Mouse (Mus musculus) hindbrain, embryonic 15.5 days (tissue): ENCODE measurements around the gene Rhbdd3. TPM values are rescaled to one million over a fixed set of nuclear protein-coding genes. Genes with fewer than 3 reads are reported as not detected.

ENCODE experiments used
- ATAC-seq: fragments of 200-750 bp; cut with Nextera tagmentation; 2 replicates; pipeline ENCODE4 v1.8.0; 2017; ENCODE audit warnings: low read depth, moderate number of reproducible peaks, moderate TSS enrichment; ENCODE audit not compliant: low FRiP score
- H3K27ac ChIP-seq: fragments of 300-500 bp; sonication (generic); replicated peaks from 2 replicates; pipeline ENCODE4 v1.5.1; 2015; ENCODE audit warnings: mild to moderate bottlenecking, inconsistent platforms
- H3K27me3 ChIP-seq: fragments of 300-500 bp; sonication (generic); 2 replicates; pipeline ENCODE4 v1.6.1; 2015; ENCODE audit warnings: control low read depth, inconsistent platforms
- H3K36me3 ChIP-seq: fragments of 300-500 bp; sonication (generic); 2 replicates; pipeline ENCODE4 v1.6.1; 2015; ENCODE audit warnings: control low read depth, inconsistent platforms
- H3K4me1 ChIP-seq: fragments of 300-500 bp; sonication (generic); replicated peaks from 2 replicates; pipeline ENCODE4 v1.6.1; 2015; ENCODE audit warnings: control low read depth, inconsistent platforms
- H3K4me2 ChIP-seq: fragments of 300-500 bp; sonication (generic); 2 replicates; pipeline ENCODE4 v1.6.1; 2015; ENCODE audit warnings: moderate library complexity, mild to moderate bottlenecking, inconsistent platforms
- H3K4me3 ChIP-seq: fragments of 300-500 bp; sonication (generic); 2 replicates; pipeline ENCODE4 v1.5.1; 2015; ENCODE audit warnings: mild to moderate bottlenecking, inconsistent platforms
- H3K9ac ChIP-seq: fragments of 300-500 bp; sonication (generic); 2 replicates; pipeline ENCODE4 v1.6.1; 2015; ENCODE audit warnings: inconsistent platforms
- H3K9me3 ChIP-seq: fragments of 300-500 bp; sonication (generic); 2 replicates; pipeline ENCODE4 v1.6.1; 2016; ENCODE audit warnings: control low read depth, inconsistent platforms
- WGBS: fragments of 180-500 bp; shearing (Covaris S2); methylation state at CpG from one replicate; pipeline ENCODE4 v1.1.7; 2015; 5-methylcytosine and 5-hydroxymethylcytosine counted together
- polyA plus RNA-seq: library from polyadenylated mRNA; unstranded; fragments of >200 nt; fragmentation: Nextera tagmentation; extraction: Ambion mirVana; gene quantifications from 2 replicates; pipeline ENCODE4 v1.2.1, GENCODE M21; 2015

Rhbdd3 gene
- polyA plus RNA-seq, 1 experiment from 2014 or later: 44.3 TPM

DNA sequence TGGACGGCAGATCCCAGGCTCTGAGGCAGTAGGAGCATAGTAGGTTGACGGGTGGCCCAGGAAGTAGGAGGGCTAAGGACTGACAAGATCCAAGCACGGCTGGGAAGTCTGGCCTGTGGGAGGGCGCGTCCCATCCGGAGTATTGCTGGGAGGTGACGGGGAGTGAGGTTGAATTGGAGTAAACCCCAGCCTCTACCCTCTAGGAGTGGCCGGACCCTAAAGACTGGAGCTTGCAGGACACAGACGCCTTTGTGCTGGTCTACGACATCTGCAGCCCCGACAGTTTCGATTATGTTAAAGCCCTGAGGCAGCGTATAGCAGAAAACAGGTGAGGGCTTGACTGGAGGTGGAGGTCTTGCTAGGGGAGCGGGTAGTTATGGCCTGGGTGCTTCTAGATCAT is 39.5 kb upstream of the Rhbdd3 start:
- Histone ChIP-seq H3K4me2 (no peak overlapping the region), H3K27me3 (peaks cover 74% of the 10 kb centered on the region), H3K9me3 (no peaks in the 10 kb centered on the region), H3K9ac (no peak overlapping the region), H3K4me1 (peaks cover 56% of the 10 kb centered on the region), H3K36me3 (no peaks in the 10 kb centered on the region; the same call in 1 of the 2 replicates), H3K27ac (no peak overlapping the region), H3K4me3 (no peak overlapping the region)
- no peak for ATAC-seq
- WGBS: 28% methylated on average over 14 of the region's 14 CpGs

DNA sequence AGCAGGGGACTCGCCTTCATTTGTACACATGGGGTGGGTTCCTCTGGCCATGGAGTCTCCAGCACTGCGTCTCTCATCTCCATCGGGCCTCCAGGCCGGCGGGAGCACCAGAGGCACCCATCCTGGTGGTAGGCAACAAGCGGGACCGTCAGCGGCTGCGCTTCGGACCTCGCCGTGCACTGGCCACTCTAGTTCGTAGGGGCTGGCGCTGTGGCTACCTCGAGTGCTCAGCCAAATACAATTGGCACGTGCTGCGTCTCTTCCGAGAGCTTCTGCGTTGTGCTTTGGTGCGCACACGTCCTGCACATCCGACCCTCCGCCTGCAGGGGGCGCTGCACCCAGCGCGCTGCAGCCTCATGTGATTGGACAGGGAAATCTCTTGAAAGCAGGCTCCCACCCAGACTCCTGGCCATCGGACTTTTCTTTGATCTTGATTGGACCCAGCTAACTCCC is 39.0 kb upstream of the Rhbdd3 start:
- ATAC-seq: no peak
- H3K27me3 ChIP-seq: peaks cover 75% of the 10 kb centered on the region
- WGBS: 11% methylated on average over 27 of the region's 27 CpGs
- H3K9me3 ChIP-seq: no peaks in the 10 kb centered on the region
- no peak overlapping the region for H3K27ac ChIP-seq
- H3K36me3 ChIP-seq: no peaks in the 10 kb centered on the region; the same call in 1 of the 2 replicates
- H3K4me3 ChIP-seq: no peak overlapping the region
- H3K9ac ChIP-seq: no peak overlapping the region
- no peak overlapping the region for H3K4me2 ChIP-seq
- H3K4me1 ChIP-seq: peaks cover 61% of the 10 kb centered on the region

DNA sequence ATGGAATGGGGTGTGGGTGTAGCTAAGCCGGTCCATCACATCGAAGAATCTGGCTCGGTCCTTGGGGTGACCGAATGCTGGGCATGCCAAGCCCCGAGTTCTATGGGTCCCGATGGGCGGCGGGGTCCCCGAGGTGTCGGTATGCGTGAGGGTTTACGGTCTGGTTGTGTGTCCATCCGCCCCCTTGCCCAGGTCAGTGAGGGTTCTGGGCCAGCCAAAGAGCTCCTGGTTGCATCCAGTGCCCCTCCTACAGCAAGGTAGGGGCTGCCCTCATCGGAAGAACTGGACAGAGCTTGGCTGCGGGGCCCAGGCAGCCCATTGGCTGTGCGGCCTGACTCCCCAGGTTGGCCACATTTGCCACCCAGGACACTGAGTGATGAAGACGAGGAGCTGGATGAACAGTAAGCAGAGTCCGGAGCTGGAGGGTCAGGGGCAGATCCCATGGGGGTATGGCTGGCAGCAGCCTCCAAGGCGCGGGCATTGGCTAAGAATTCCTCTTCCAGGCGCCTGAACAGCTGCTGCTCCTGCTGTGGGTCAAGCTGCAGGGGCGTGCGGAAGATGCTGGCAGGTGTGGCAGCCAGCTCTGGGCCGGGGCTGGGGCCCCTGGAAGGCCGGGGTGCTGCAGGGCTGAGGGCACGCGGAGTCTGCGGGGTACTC is 37.8 kb upstream of the Rhbdd3 start:
- ATAC-seq: no peak
- Histone ChIP-seq H3K4me2 (peak overlapping the region; percentile 52), H3K27ac (no peak overlapping the region), H3K9me3 (no peaks in the 10 kb centered on the region), H3K9ac (no peak overlapping the region), H3K36me3 (no peaks in the 10 kb centered on the region; the same call in 1 of the 2 replicates), H3K4me3 (peak overlapping the region; percentile 28; the same call in 1 of the 2 replicates), H3K4me1 (peaks cover 62% of the 10 kb centered on the region), H3K27me3 (peaks cover 69% of the 10 kb centered on the region)
- 54% methylated on average over 27 of the region's 28 CpGs for WGBS

DNA sequence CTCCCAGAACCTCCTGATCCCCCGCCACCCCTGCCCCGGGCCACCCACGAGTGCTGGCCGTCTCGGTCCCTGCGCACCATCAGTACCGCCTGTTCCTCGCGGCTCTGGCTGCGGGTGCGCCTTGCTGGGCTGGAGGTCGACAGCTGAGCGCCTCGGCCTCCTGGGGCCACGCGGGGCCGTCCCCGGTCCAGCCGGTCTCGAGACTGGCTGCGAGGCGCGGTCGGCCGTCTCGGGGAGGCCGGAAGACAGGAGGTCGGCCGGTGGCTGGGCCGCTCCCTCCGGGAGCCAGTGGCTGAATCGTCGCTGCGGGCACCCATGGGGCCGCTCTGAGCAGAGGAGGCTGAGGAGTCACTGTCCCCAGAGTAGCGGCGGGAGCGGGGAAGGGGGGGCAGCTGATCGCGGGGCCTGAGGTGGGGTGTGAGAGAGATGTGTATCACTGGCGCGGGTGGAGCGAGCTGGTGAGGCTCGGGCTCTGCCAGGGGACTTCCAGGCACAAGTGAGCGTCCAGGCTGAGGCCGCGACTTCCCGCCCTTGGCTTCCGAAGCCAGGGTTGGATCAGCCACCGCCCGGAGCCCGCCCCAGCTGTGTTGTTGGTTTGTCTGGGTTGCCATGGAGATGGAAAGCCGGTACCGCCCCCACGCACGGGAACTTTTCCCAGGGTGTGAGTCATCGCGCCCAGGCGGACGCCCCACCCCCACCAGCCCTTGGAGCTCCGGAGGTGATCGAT is 37.1 kb upstream of the Rhbdd3 start:
- H3K4me3 ChIP-seq: peak overlapping the region; percentile 28
- H3K9me3 ChIP-seq: no peaks in the 10 kb centered on the region
- no peak overlapping the region for H3K27ac ChIP-seq
- ATAC-seq: no peak
- H3K4me2 ChIP-seq: peak overlapping the region; percentile 52
- H3K9ac ChIP-seq: 0 out of 2 replicates have a peak overlapping the region, but pooled peaks have one; percentile 10
- H3K36me3 ChIP-seq: no peaks in the 10 kb centered on the region; the same call in 1 of the 2 replicates
- peaks cover 64% of the 10 kb centered on the region for H3K27me3 ChIP-seq
- 4% methylated on average over 57 of the region's 62 CpGs for WGBS
- H3K4me1 ChIP-seq: peaks cover 57% of the 10 kb centered on the region

DNA sequence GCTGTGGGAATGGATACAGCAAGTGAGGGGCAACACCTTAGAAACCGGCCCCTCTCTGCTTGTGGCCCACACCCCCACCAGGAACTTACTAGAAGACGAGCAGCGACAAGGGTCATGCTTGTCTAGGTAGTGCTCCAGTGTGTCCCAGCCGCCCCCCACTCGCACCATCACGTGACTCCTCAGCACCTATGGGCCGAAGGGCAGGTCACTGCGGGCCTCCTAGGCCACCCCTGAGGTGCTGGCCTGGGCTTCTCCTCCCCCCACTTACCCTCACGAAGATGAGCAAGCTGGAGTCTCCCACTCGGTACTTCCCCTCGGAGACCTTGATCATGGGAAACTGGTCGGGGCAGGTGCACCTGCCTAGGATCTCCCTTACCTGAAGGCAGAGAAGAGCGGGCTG is 36.4 kb upstream of the Rhbdd3 start:
- Histone ChIP-seq H3K9me3 (no peaks in the 10 kb centered on the region), H3K4me3 (peak overlapping the region; percentile 28), H3K4me2 (peak overlapping the region; percentile 52), H3K36me3 (no peaks in the 10 kb centered on the region; the same call in 1 of the 2 replicates), H3K27ac (no peak overlapping the region), H3K9ac (no peak overlapping the region), H3K27me3 (peaks cover 57% of the 10 kb centered on the region), H3K4me1 (peaks cover 57% of the 10 kb centered on the region)
- WGBS: 20% methylated on average over 13 of the region's 13 CpGs
- ATAC-seq: no peak

DNA sequence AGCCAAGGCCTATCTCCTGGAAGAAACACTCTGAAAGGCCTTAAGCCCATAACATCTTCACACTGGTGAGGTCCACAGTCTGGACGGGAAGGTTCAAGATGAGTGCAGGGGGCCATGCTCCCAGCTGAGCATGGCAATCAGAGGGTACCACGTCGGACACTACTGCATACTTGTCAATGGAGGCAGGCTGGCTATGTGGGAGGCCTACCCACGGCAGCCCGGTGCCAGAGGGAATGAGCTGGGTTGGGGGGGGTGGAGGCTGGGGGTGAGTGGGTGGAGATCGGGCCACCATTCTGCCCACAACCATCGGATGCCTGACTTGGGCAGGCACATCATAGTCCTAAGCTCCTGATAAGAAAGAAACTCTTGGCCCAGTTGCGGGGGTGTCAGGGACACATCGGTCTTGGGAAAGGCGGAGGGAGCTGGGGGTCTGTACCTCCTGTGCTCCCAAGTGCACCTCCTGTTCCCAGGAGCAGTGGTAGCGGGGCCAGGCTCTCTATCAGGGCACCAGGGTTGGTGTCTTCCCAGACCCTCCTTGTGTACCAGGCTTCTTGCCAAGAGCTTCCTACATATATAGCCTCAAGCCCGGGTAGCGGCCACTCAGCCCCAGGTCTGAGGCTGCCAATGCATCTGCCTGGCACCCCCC is 35.7 kb upstream of the Rhbdd3 start:
- WGBS: 67% methylated on average over 13 of the region's 13 CpGs
- Histone ChIP-seq H3K27me3 (peaks cover 53% of the 10 kb centered on the region), H3K4me2 (peak overlapping the region; percentile 99; the same call in 1 of the 2 replicates), H3K9ac (no peak overlapping the region), H3K9me3 (no peaks in the 10 kb centered on the region), H3K27ac (no peak overlapping the region), H3K36me3 (peaks cover 2% of the 10 kb centered on the region), H3K4me1 (peaks cover 53% of the 10 kb centered on the region), H3K4me3 (peak overlapping the region; percentile 97)
- ATAC-seq: no peak

DNA sequence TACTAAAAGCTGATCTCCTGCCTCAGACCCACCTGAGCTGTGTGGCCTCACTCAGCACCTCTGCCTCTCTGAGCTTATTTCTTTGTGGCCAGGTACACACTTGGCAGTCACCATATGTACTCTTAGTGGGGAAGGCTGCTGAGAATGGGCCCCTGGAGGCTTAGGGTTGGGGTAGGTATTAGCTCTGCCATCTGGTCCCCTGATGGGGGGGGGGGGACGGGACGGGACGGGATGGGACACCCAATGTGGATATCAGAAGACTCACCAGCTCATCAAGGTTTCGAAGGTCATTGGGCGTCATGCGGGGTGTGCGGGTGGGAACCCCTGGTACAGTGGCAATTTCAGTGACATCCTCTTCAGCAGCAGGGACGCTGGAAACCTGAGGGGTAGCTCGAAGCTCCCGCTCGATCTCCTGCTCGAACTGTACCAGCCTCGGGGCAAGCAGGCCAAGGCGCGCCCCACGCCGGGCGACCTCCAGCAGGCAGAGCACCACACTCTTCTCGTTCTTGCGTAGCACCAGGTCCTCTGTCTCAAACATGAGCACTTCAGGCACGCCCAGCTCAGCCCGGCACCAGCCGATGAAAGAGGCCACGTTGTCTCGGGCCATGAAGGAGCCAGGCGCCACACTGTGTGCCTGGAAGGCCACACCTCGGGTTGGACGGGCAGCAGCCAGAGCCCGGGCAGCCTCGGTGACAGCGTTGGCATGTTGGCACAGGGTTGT is 35.0 kb upstream of the Rhbdd3 start:
- H3K27me3 ChIP-seq: peaks cover 53% of the 10 kb centered on the region
- peak overlapping the region; percentile 97 for H3K4me3 ChIP-seq
- H3K4me2 ChIP-seq: peak overlapping the region; percentile 99
- peak overlapping the region; percentile 81 for H3K9ac ChIP-seq
- no peaks in the 10 kb centered on the region for H3K9me3 ChIP-seq
- H3K36me3 ChIP-seq: peaks cover 10% of the 10 kb centered on the region
- H3K27ac ChIP-seq: no peak overlapping the region
- 44% methylated on average over 31 of the region's 31 CpGs for WGBS
- 0 out of 2 replicates have a peak, but pooled peaks have one; percentile 1 for ATAC-seq
- peaks cover 48% of the 10 kb centered on the region for H3K4me1 ChIP-seq

DNA sequence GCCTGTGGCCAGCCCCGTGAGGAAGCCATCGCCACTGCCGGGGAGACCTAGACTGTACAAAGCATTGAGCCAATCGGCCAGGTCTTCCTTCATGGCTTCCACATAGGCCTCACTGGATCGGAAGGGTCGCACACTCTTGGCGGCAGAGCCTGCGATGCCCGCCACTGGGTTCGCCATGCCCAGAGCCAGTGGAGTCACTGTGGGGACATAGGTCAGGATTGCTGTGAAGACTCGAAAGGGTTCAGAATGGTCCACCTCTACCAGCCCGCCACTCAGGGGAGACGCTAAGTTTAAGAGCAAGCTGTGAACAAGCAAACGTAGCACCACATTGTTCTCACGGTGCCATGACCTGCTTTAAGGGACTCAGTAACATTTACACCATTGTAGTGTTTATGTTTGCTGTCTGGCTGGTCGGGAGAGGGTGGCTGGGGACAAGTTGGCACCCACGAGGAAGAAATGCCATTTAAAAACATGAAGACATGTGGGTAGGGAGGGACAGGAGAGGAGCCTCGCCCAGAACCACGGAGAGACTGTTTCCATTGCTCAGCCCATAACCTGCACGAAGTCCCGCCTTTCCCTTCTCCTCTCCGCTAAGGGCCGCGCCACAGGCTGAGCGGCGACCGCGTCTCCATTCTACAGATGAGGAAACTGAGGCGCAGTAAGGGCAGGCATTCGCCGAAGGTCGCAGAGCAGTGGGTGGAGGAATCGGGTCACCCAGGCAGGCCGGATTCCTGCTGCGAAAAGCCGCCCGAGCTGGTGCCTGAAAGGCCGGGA is 34.3 kb upstream of the Rhbdd3 start:
- peak; percentile 1; the same call in 1 of the 2 replicates for ATAC-seq
- Histone ChIP-seq H3K9ac (peak overlapping the region; percentile 81), H3K4me1 (peaks cover 48% of the 10 kb centered on the region), H3K4me2 (peak overlapping the region; percentile 99), H3K27ac (no peak overlapping the region), H3K9me3 (no peaks in the 10 kb centered on the region), H3K4me3 (peak overlapping the region; percentile 97), H3K36me3 (peaks cover 17% of the 10 kb centered on the region), H3K27me3 (peaks cover 45% of the 10 kb centered on the region)
- 10% methylated on average over 38 of the region's 38 CpGs for WGBS

DNA sequence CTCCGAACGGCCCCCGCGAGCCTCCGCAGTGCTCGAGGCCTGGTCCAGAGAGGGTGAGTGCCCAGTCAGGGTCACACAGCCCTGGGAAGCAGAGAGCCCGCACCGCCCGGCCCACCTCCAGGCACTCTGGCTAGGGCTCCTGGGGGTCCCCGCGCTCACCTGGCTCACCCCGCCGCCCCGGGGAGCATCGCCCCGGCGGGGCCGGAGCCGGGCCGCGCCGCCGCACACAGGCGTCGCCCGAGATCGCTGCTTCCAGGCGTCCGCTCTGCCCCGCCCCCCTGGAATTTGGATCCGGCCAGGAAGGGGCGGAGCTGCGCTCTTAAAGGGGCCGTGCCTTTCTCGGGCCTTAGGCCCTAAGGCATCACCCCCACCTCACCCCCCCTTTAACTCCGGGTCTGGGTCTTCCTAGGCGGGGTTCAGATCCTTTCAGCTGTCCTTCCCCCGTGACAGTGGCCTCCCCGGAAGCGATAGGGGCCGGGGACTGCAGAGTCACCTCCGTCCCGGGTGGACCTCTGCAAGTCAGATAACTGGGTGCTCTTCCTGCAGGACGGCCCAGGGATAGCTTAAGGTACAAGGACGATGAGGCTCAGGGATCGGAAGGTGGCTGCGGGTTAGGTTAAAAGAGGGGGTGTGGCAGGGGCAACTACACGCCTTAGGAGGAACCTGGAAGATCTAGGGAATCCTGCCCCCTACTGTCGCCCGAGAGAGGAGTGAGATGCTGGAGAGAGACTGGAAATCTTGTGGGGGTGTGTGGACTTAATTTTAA is 33.5 kb upstream of the Rhbdd3 start, which contains the start of gene Gas2l1:
Gas2l1 (minus strand) TSS at position 272 of the 766 bp plus-strand sequence.
- ATAC-seq: peak; percentile 87
- peaks cover 37% of the 10 kb centered on the region for H3K27me3 ChIP-seq
- peak within 1 kb of the TSS; percentile 65; the same call in 1 of the 2 replicates for H3K27ac ChIP-seq
- H3K9ac ChIP-seq: peak within 1 kb of the TSS; percentile 81
- peaks cover 22% of the 10 kb centered on the region for H3K36me3 ChIP-seq
- WGBS: under 1% methylated on average over 50 of the region's 50 CpGs
- peaks cover 44% of the 10 kb centered on the region for H3K4me1 ChIP-seq
- peak within 1 kb of the TSS; percentile 99 for H3K4me2 ChIP-seq
- peak within 1 kb of the TSS; percentile 97 for H3K4me3 ChIP-seq
- H3K9me3 ChIP-seq: no peaks in the 10 kb centered on the region

DNA sequence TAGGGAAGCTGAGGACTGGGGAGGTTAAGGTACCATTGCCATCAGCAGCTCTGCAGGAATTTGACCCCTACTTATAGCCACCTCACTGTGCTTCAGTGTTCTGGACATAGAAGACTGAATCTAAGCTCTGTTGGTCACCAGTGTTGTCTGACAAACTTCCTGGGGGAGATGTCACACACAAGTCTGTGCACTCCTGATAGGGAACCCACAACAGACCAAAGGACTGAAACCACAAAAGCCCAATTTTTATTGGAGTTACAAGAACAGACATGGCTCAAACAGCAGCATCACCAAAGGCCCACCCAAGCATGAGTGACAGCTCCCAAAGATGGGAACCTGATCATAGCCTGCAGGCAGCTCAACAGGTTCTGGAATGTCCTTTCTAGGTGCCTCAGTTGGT is 31.7 kb upstream of the Rhbdd3 start:
- Histone ChIP-seq H3K27ac (no peak overlapping the region), H3K36me3 (peaks cover 39% of the 10 kb centered on the region), H3K4me1 (peaks cover 29% of the 10 kb centered on the region), H3K9ac (no peak overlapping the region), H3K4me2 (no peak overlapping the region), H3K4me3 (no peak overlapping the region), H3K27me3 (peaks cover 20% of the 10 kb centered on the region), H3K9me3 (no peaks in the 10 kb centered on the region)
- no peak for ATAC-seq
